Mouse (Mus musculus): Measurements from ENCODE around the gene Dip2b.
"Not testable (repeated sequence)": the region's sequence is repeated elsewhere in the genome, so short reads cannot be mapped to it uniquely, and the experiment has no call there.

The Dip2b gene

GRCm38 (mm10) chr15:100257305-100257704, 218.8 kb downstream of the Dip2b start:
- no peak for DNase-seq (ENCODE audit: low spot score in 2 of 2)

GRCm38 (mm10) chr15:100258646-100259425, 220.4 kb downstream of the Dip2b start:
- DNase-seq (ENCODE audit: low spot score in 2 of 2): no peak

GRCm38 (mm10) chr15:100260351-100260750, 221.9 kb downstream of the Dip2b start:
- not testable (repeated sequence) for DNase-seq (ENCODE audit: low spot score in 2 of 2)

- no peak for DNase-seq (ENCODE audit: low spot score in 2 of 2)
Measured at GRCm38 (mm10) chr15:100263246-100263905, 224.9 kb downstream of the Dip2b start.

- no peak for DNase-seq (ENCODE audit: low spot score in 2 of 2)
Measured at GRCm38 (mm10) chr15:100265586-100266325, 227.3 kb downstream of the Dip2b start.

- no peak for DNase-seq (ENCODE audit: low spot score in 2 of 2)
Measured at GRCm38 (mm10) chr15:100268916-100269315, 230.5 kb downstream of the Dip2b start.
